Mouse (Mus musculus) erythroblast, embryonic 14.5 days (primary cell): Measurements from ENCODE around the gene Igbp1.

Experiments
- GATA1 ChIP-seq: IDR thresholded peaks from 2 replicates; pipeline ENCODE4 v1.6.1; 2012; ENCODE audit warnings: low read length, inconsistent platforms, mixed read lengths
- TAL1 ChIP-seq: IDR thresholded peaks from 3 replicates; pipeline ENCODE4 v1.6.1; 2012; ENCODE audit warnings: low read length, inconsistent platforms, mixed read lengths

DNA sequence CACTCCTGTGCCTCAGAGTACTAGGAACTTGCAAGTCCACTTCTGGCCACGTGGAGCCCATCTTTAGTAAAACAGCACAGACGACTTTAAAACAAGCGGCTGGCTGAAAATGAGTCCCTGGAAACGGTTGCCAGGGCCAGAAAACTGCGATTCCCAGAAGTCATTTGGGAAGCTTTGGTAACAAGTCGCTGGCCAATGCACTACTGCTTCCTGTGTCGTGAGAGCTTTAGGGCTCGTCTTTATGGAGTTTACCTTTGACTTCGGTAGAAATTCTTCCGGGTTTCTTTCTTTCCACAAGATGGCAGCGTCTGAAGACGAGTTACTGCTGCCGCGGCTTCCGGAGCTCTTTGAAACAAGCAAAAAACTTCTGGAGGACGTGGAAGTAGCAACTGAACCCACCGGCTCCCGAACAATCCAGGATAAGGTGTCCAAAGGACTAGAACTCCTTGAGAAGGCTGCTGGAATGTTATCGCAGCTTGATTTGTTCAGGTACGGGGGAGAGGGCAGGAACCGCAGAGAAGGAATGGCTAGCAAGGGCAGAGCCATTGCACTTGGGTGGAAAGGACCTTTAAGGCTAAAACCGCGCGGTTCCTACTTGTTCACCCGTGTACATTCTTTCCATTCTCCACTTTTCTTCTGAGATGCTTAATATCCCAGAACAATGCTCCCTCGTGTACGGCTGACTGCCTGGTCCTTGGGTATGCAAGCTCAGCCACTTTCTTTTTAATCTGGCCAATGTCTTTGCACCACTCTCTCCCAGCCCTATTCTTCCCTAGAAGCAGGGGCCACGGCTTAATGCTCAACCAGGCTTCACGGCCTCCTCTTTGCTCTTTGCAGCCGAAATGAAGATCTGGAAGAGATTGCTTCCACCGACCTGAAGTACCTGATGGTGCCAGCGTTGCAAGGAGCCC lies at the start of gene Igbp1:
- TF ChIP-seq GATA1 (no peak), TAL1 (no peak)
